Mouse (Mus musculus): ENCODE results near the gene Camsap3. TPM values are rescaled to one million over a fixed set of nuclear protein-coding genes. Genes with fewer than 3 reads are reported as not detected.

Gene Camsap3
- total RNA-seq, 1 experiment: 22.4 TPM

GRCm38 (mm10) chr8:3652845-3653244 is 65.8 kb downstream of the Camsap3 start:
- DNase-seq (ENCODE audit: low read depth, low spot score): no peak
- Histone ChIP-seq H3K4me1 (ENCODE audit: control insufficient read depth in 2 of 2, insufficient read depth in 2 of 2, low read length in 2 of 2, poor library complexity in 1 of 2) (peaks cover 0 to 8% of the 10 kb centered on the region in 2 experiments; a peak in 1 of 4 replicates), H3K27ac (ENCODE audit: insufficient read depth, low read depth, low read length, poor library complexity, severe bottlenecking) (no peak overlapping the region), H3K4me3 (ENCODE audit: insufficient read depth in 1 of 2, low read depth in 1 of 2, low read length in 2 of 2, poor library complexity in 1 of 2, severe bottlenecking in 1 of 2) (no peak overlapping the region), H3K36me3 (ENCODE audit: control insufficient read depth, insufficient read depth, low read length, poor library complexity, severe bottlenecking) (no peaks in the 10 kb centered on the region), H3K9ac (ENCODE audit: insufficient read depth, low read depth, low read length, poor library complexity, severe bottlenecking) (no peak overlapping the region), H3K9me3 (ENCODE audit: control insufficient read depth, insufficient read depth, low read depth, low read length) (no peaks in the 10 kb centered on the region)
- in situ Hi-C loops (cut with MboI; ENCODE audit: low sequenced_read_pairs in 2 of 2, unreplicated experiment in 2 of 2): no loop called here
- no peak for TF ChIP-seq CHD2 (IDR thresholded peaks at IDR 0.05; ENCODE audit: low read depth, low read length)
- no peak for TF ChIP-seq ZC3H11A (IDR thresholded peaks at IDR 0.05; ENCODE audit: borderline replicate concordance, low read depth, low read length)
- TF ChIP-seq HCFC1 (IDR thresholded peaks at IDR 0.05; ENCODE audit: borderline replicate concordance, insufficient read depth, low read length): no peak
- no peak for TF ChIP-seq ZNF384 (IDR thresholded peaks at IDR 0.05; ENCODE audit: low read depth, low read length)
- TF ChIP-seq MAFK (IDR thresholded peaks at IDR 0.05; ENCODE audit: insufficient read depth, low read depth, low read length): no peak

- Histone ChIP-seq H3K36me3 (ENCODE audit: control insufficient read depth, insufficient read depth, low read length, poor library complexity, severe bottlenecking) (no peaks in the 10 kb centered on the region), H3K4me3 (ENCODE audit: insufficient read depth in 1 of 2, low read depth in 1 of 2, low read length in 2 of 2, poor library complexity in 1 of 2, severe bottlenecking in 1 of 2) (no peak overlapping the region), H3K27ac (ENCODE audit: insufficient read depth, low read depth, low read length, poor library complexity, severe bottlenecking) (no peak overlapping the region), H3K9ac (ENCODE audit: insufficient read depth, low read depth, low read length, poor library complexity, severe bottlenecking) (no peak overlapping the region), H3K9me3 (ENCODE audit: control insufficient read depth, insufficient read depth, low read depth, low read length) (no peaks in the 10 kb centered on the region), H3K4me1 (ENCODE audit: control insufficient read depth in 2 of 2, insufficient read depth in 2 of 2, low read length in 2 of 2, poor library complexity in 1 of 2) (peaks cover 0 to 5% of the 10 kb centered on the region in 2 experiments; a peak in 1 of 4 replicates)
- in situ Hi-C loops (cut with MboI; ENCODE audit: low sequenced_read_pairs in 2 of 2, unreplicated experiment in 2 of 2): no loop called here
- TF ChIP-seq ZC3H11A (IDR thresholded peaks at IDR 0.05; ENCODE audit: borderline replicate concordance, low read depth, low read length): no peak
- TF ChIP-seq HCFC1 (IDR thresholded peaks at IDR 0.05; ENCODE audit: borderline replicate concordance, insufficient read depth, low read length): no peak
- no peak for TF ChIP-seq CHD2 (IDR thresholded peaks at IDR 0.05; ENCODE audit: low read depth, low read length)
- no peak for TF ChIP-seq MAFK (IDR thresholded peaks at IDR 0.05; ENCODE audit: insufficient read depth, low read depth, low read length)
- no peak for TF ChIP-seq ZNF384 (IDR thresholded peaks at IDR 0.05; ENCODE audit: low read depth, low read length)
- no peak for DNase-seq (ENCODE audit: low read depth, low spot score)
Observed at GRCm38 (mm10) chr8:3654726-3655508, 67.8 kb downstream of the Camsap3 start.

GRCm38 (mm10) chr8:3655526-3655925 is 68.4 kb downstream of the Camsap3 start, which contains the start of gene Retn:
Retn (plus strand) TSS chr8:3655770.
- peaks cover 0 to 5% of the 10 kb centered on the region in 2 experiments; a peak in 1 of 4 replicates for H3K4me1 ChIP-seq (ENCODE audit: control insufficient read depth in 2 of 2, insufficient read depth in 2 of 2, low read length in 2 of 2, poor library complexity in 1 of 2)
- H3K27ac ChIP-seq (ENCODE audit: insufficient read depth, low read depth, low read length, poor library complexity, severe bottlenecking): no peak within 1 kb of the TSS
- H3K36me3 ChIP-seq (ENCODE audit: control insufficient read depth, insufficient read depth, low read length, poor library complexity, severe bottlenecking): no peaks in the 10 kb centered on the region
- H3K4me3 ChIP-seq (ENCODE audit: insufficient read depth in 1 of 2, low read depth in 1 of 2, low read length in 2 of 2, poor library complexity in 1 of 2, severe bottlenecking in 1 of 2): no peak within 1 kb of the TSS
- TF ChIP-seq CHD2 (IDR thresholded peaks at IDR 0.05; ENCODE audit: low read depth, low read length): no peak
- no peak for TF ChIP-seq MAFK (IDR thresholded peaks at IDR 0.05; ENCODE audit: insufficient read depth, low read depth, low read length)
- TF ChIP-seq ZNF384 (IDR thresholded peaks at IDR 0.05; ENCODE audit: low read depth, low read length): no peak
- no peak for TF ChIP-seq ZC3H11A (IDR thresholded peaks at IDR 0.05; ENCODE audit: borderline replicate concordance, low read depth, low read length)
- no peak for TF ChIP-seq HCFC1 (IDR thresholded peaks at IDR 0.05; ENCODE audit: borderline replicate concordance, insufficient read depth, low read length)
- no peak within 1 kb of the TSS for H3K9ac ChIP-seq (ENCODE audit: insufficient read depth, low read depth, low read length, poor library complexity, severe bottlenecking)
- DNase-seq (ENCODE audit: low read depth, low spot score): no peak
- no peaks in the 10 kb centered on the region for H3K9me3 ChIP-seq (ENCODE audit: control insufficient read depth, insufficient read depth, low read depth, low read length)
- in situ Hi-C loops (cut with MboI; ENCODE audit: low sequenced_read_pairs in 2 of 2, unreplicated experiment in 2 of 2): no loop called here

GRCm38 (mm10) chr8:3656725-3657381 is 69.8 kb downstream of the Camsap3 start:
- TF ChIP-seq MAFK (IDR thresholded peaks at IDR 0.05; ENCODE audit: insufficient read depth, low read depth, low read length) (no peak), ZNF384 (IDR thresholded peaks at IDR 0.05; ENCODE audit: low read depth, low read length) (no peak), HCFC1 (IDR thresholded peaks at IDR 0.05; ENCODE audit: borderline replicate concordance, insufficient read depth, low read length) (no peak), ZC3H11A (IDR thresholded peaks at IDR 0.05; ENCODE audit: borderline replicate concordance, low read depth, low read length) (no peak), CHD2 (IDR thresholded peaks at IDR 0.05; ENCODE audit: low read depth, low read length) (no peak)
- no peak for DNase-seq (ENCODE audit: low read depth, low spot score)
- H3K27ac ChIP-seq (ENCODE audit: insufficient read depth, low read depth, low read length, poor library complexity, severe bottlenecking): no peak overlapping the region
- H3K36me3 ChIP-seq (ENCODE audit: control insufficient read depth, insufficient read depth, low read length, poor library complexity, severe bottlenecking): no peaks in the 10 kb centered on the region
- no peak overlapping the region for H3K4me3 ChIP-seq (ENCODE audit: insufficient read depth in 1 of 2, low read depth in 1 of 2, low read length in 2 of 2, poor library complexity in 1 of 2, severe bottlenecking in 1 of 2)
- no peaks in the 10 kb centered on the region for H3K9me3 ChIP-seq (ENCODE audit: control insufficient read depth, insufficient read depth, low read depth, low read length)
- peaks cover 0 to 5% of the 10 kb centered on the region in 2 experiments; a peak in 1 of 4 replicates for H3K4me1 ChIP-seq (ENCODE audit: control insufficient read depth in 2 of 2, insufficient read depth in 2 of 2, low read length in 2 of 2, poor library complexity in 1 of 2)
- H3K9ac ChIP-seq (ENCODE audit: insufficient read depth, low read depth, low read length, poor library complexity, severe bottlenecking): no peak overlapping the region
- in situ Hi-C loops (cut with MboI; ENCODE audit: low sequenced_read_pairs in 2 of 2, unreplicated experiment in 2 of 2): no loop called here

Other genes with a start within 250 kb of the Camsap3 start
- 0.18 and 0.69 TPM in 2 replicates for gene A430078G23Rik, start 233.9 kb upstream of the Camsap3 start, total RNA-seq (2012; rRNA removed)
- gene Arhgef18, start 194.3 kb upstream of the Camsap3 start, total RNA-seq (2012; rRNA removed): 34.7 and 40.9 TPM in 2 replicates
- 3.2 and 5.5 TPM in 2 replicates for gene Pex11g, start 119.6 kb upstream of the Camsap3 start, total RNA-seq (2012; rRNA removed)
- gene Tex45, start 116.4 kb upstream of the Camsap3 start, total RNA-seq (2012; rRNA removed): 0.16 TPM in 1 of 2 replicates, not detected in the other
- gene Zfp358, start 94.2 kb upstream of the Camsap3 start, total RNA-seq (2012; rRNA removed): 5.1 and 7.1 TPM in 2 replicates
- 48.6 and 79.9 TPM in 2 replicates for gene Mcoln1, start 86.8 kb upstream of the Camsap3 start, total RNA-seq (2012; rRNA removed)
- 125 and 201 TPM in 2 replicates for gene Pnpla6, start 71.9 kb upstream of the Camsap3 start, total RNA-seq (2012; rRNA removed)
- 4.5 and 4.6 TPM in 2 replicates for gene C330021F23Rik, start 19.3 kb upstream of the Camsap3 start, total RNA-seq (2012; rRNA removed)
- 76.0 and 78.9 TPM in 2 replicates for gene Xab2, start 34.0 kb downstream of the Camsap3 start, total RNA-seq (2012; rRNA removed)
- 97.6 and 110 TPM in 2 replicates for gene Pet100, start 34.3 kb downstream of the Camsap3 start, total RNA-seq (2012; rRNA removed)
- gene Pcp2, start 38.3 kb downstream of the Camsap3 start, total RNA-seq (2012; rRNA removed): 0.79 and 0.89 TPM in 2 replicates
- gene Stxbp2, start 43.7 kb downstream of the Camsap3 start, total RNA-seq (2012; rRNA removed): 38.5 and 50.5 TPM in 2 replicates
- 0.45 and 0.74 TPM in 2 replicates for gene Retn, start 68.5 kb downstream of the Camsap3 start, total RNA-seq (2012; rRNA removed)
- gene Mcemp1, start 78.5 kb downstream of the Camsap3 start, total RNA-seq (2012; rRNA removed): 0.22 and 0.32 TPM in 2 replicates
- gene Fcor, start 85.1 kb downstream of the Camsap3 start, total RNA-seq (2012; rRNA removed): 11.6 TPM in 2 replicates
- 20.4 and 29.0 TPM in 2 replicates for gene Trappc5, start 89.0 kb downstream of the Camsap3 start, total RNA-seq (2012; rRNA removed)
- gene Fcer2a, start 106.9 kb downstream of the Camsap3 start, total RNA-seq (2012; rRNA removed): 0.16 and 0.18 TPM in 2 replicates
- not detected in 2 replicates for gene Clec4g, start 133.4 kb downstream of the Camsap3 start, total RNA-seq (2012; rRNA removed)
- not detected in 2 replicates for gene Cd209a, start 161.7 kb downstream of the Camsap3 start, total RNA-seq (2012; rRNA removed)